Mouse (Mus musculus) embryonic fibroblast, embryonic 13.5 days (primary cell): ENCODE measurements around the gene Zfp764.
"Not testable (repeated sequence)": the region's sequence is repeated elsewhere in the genome, so short reads cannot be mapped to it uniquely, and the experiment has no call there.

ENCODE experiments used
- CTCF ChIP-seq: IDR thresholded peaks from 2 replicates; pipeline ENCODE4 v1.5.1; 2011; ENCODE audit warnings: mild to moderate bottlenecking, control low read depth, low read length, moderate library complexity, borderline replicate concordance; ENCODE audit not compliant: insufficient read depth
- POLR2A ChIP-seq: IDR thresholded peaks from 2 replicates; pipeline ENCODE4 v1.6.1; 2011; ENCODE audit warnings: low read depth, mild to moderate bottlenecking, control low read depth, low read length, moderate library complexity

GRCm38 (mm10) chr7:127371870-127372269 is 34.8 kb downstream of the Zfp764 start:
- TF ChIP-seq POLR2A, CTCF: not testable (repeated sequence)
